Mouse (Mus musculus): ENCODE measurements around the gene Tbc1d22a. TPM values are rescaled to one million over a fixed set of nuclear protein-coding genes. Genes with fewer than 3 reads are reported as not detected.
"Not testable (repeated sequence)": the region's sequence is repeated elsewhere in the genome, so short reads cannot be mapped to it uniquely, and the experiment has no call there.

The Tbc1d22a gene
- polyA plus RNA-seq, 1 experiment = 30.9 TPM

DNA sequence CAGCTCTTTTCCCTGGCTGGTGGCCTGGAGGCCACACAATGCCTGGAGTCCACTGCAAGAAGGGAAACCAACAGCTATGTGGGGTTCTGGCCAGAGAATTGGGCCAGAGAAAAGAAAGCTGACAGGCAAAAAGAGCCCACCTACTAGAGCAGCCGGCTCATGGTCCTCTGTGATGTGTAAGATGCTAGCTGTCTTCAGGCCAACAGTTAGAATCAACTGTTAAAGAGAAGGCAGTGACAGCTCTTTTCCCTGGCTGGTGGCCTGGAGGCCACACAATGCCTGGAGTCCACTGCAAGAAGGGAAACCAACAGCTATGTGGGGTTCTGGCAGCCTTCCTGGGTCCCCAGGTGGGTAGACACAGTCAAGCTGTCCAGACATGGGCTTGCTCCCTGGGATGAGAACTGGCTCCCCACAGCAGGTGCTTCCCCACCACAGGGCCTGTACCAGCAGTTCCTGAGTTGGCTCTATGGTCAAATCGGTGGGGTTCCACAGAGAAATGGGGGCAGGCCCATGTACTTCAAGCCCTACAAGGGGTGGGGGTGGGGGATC lies 36.5 kb upstream of the Tbc1d22a start:
- 81% methylated on average over 2 of the region's 2 CpGs for WGBS

DNA sequence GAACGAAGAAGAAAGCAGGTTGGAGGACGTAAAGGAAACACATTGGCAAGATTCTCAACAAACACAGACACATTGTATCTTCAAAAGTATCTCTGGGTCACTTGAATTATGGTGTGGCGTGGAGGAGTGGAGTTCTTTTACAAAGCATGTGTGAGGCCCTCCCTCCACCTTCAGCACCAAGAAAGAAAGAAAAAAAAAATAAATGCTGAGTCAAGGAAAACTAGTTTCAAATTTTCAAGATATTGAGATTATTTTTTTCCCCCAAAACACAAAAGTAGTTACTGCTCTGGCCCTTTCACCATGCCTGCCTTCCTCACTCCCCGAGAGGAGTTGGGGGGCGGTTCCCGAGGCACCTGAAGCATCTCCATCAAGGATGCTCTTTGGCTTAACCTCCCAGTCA lies 35.7 kb upstream of the Tbc1d22a start:
- DNase-seq (ENCODE audit: low read depth, low spot score) = no peak
- 90% methylated on average over 6 of the region's 6 CpGs for WGBS

More for the DNA sequence above, 36.5 kb upstream of the Tbc1d22a start:
- not testable (repeated sequence) for DNase-seq (ENCODE audit: low read depth, low spot score)

GRCm38 (mm10) chr15:86180427-86180826 lies 33.8 kb upstream of the Tbc1d22a start:
- 17% methylated on average over 4 of the region's 4 CpGs for WGBS
- DNase-seq (ENCODE audit: low read depth, low spot score) = no peak

DNA sequence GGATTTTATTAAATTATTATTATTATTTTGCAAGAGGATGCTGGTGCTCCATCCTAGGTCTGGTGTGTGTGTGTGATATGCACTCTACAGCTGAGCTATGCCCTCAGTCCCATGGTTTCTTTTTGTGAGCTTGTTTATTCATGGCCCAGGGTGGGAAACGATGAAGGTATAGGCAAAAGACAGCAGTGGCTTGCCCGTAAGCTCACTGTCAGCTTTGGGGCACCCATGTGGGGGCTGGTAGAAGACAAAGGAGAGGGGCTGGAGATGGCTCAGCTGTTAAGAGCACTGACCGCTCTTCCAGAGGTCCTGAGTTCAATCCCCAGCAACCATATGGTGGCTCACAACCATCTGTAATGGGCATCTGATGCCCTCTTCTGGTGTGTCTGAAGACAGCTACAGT lies 32.9 kb upstream of the Tbc1d22a start:
- DNase-seq (ENCODE audit: low read depth, low spot score) = not testable (repeated sequence)
- WGBS = 87% methylated on average over 3 of the region's 3 CpGs

GRCm38 (mm10) chr15:86181941-86182439 lies 32.3 kb upstream of the Tbc1d22a start:
- 6% methylated on average over 11 of the region's 11 CpGs for WGBS
- DNase-seq (ENCODE audit: low read depth, low spot score) = no peak

- DNase-seq (ENCODE audit: low read depth, low spot score) = no peak
- 14% methylated on average over 13 of the region's 13 CpGs for WGBS
Observed at GRCm38 (mm10) chr15:86182646-86183045, 31.6 kb upstream of the Tbc1d22a start.

GRCm38 (mm10) chr15:86183484-86183883 lies 30.8 kb upstream of the Tbc1d22a start:
- WGBS = 92% methylated on average over 8 of the region's 8 CpGs
- no peak for DNase-seq (ENCODE audit: low read depth, low spot score)

DNA sequence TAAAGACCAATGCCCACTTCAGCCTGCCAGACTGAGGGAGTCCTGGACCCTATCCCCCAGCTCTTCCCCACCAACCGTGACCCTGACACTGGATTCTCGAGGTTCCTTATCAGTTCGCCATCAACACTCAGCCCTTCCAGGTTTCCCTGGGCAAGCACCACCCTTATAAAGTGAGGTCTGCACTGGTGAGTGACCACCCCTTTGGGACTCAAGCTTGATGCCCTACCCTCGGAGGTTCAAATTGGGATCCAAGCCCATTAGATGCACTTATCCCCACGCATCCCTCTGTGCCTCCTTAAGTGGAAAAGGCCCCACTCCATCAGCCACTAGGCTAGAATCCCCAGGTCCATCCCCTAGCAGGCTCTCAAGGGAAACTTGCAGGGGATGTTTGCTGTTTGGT lies 30.2 kb upstream of the Tbc1d22a start:
- no peak for DNase-seq (ENCODE audit: low read depth, low spot score)
- WGBS = 56% methylated on average over 5 of the region's 5 CpGs

DNA sequence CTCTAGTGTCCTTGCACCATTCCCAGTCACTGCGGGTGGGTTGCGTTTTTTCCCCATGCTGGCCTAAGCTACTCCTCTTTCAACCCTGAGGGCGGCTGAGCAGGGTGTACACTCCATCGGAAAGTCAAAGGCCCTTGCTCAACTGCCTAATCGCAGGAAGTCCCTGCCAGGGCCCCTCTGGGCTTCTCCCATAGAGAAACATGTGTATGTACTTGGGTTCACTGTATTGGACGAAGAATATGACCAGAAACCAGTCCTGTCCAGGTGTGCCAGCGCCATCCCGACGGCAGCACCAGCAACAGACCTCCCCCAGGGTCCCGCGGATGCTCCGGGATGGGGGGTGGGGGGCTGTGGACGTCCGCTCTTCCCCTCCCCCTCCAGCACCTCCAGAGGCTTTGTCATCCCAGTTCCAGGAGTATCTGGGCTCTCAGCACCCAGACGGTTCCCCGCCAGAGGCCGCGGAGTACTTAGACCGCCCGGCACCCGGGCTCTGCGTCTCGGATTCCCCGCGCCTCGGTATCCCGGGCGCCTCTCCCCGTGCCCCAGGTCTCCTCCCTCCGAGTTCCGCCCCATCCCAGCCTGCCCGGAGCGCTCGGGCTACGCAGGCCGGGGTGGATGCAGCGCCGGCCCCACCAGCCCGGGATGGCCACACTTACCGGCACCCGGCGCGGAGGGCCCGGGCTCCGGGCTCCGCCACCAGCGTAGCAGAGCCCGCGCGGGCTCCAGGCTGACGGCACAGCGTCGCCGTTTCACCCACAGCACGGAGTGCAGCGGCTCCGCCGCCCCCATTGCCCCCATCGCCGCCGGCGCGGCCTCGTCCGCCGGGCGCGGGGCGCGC lies 29.2 kb upstream of the Tbc1d22a start:
- no peak for DNase-seq (ENCODE audit: low read depth, low spot score)
- WGBS = under 1% methylated on average over 70 of the region's 70 CpGs

GRCm38 (mm10) chr15:86185689-86186569 lies 28.3 kb upstream of the Tbc1d22a start, which contains the start of gene Cerk:
Cerk (minus strand) TSS chr15:86186141.
- WGBS = 4% methylated on average over 42 of the region's 43 CpGs
- DNase-seq (ENCODE audit: low read depth, low spot score) = no peak

DNA sequence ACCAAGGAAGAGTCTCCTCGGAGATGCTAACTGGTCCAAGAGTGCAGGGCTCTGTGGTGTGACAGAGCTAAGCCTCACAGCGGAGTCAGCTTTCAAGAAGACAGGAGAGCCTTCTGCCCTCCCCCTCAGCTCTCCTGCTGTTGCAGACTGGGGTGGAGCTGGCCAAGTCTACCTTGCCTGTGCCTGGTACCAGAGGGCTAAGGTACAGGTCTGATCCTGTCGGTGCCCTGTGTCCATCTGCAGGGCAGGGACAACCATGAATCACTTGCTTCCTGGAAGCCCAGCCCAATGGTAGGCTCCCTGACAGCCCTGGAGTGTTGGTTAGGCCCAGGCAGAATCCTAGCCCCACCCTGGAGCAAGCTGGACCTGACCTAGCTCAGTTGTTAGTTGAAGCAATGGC lies 27.6 kb upstream of the Tbc1d22a start:
- 40% methylated on average over 3 of the region's 3 CpGs for WGBS
- DNase-seq (ENCODE audit: low read depth, low spot score) = no peak

- WGBS = 88% methylated on average over 5 of the region's 5 CpGs
Observed at GRCm38 (mm10) chr15:86188186-86188585, 26.1 kb upstream of the Tbc1d22a start.

GRCm38 (mm10) chr15:86188746-86189470 lies 25.4 kb upstream of the Tbc1d22a start:
- WGBS = 14% methylated on average over 10 of the region's 10 CpGs
- peak; percentile 94 for DNase-seq (ENCODE audit: low read depth, low spot score)

More at GRCm38 (mm10) chr15:86188186-86188585, 26.1 kb upstream of the Tbc1d22a start:
- DNase-seq (ENCODE audit: low read depth, low spot score) = no peak

- no peak for DNase-seq (ENCODE audit: low read depth, low spot score)
- WGBS = 81% methylated on average over 3 of the region's 3 CpGs
Observed at GRCm38 (mm10) chr15:86190387-86190786, 23.9 kb upstream of the Tbc1d22a start.

DNA sequence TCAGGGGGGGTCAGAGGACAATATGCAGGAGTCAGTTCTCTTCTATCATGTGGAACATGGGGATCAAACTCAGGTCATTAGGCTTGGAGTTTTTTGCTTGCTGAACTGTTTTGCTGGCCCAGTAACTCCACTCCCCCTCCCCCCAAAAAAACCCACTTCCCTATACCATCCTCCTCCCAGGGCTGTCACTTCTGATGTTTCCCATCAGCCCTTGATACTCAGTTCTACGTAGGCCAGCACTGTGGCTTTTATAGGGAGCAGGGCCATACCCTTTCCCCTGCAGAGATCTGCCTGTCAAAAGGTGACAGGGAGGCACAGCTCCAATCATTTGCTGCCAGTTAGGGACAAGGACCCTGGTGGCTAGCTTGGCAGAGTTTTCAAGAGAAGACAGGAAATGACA lies 22.8 kb upstream of the Tbc1d22a start:
- 78% methylated on average over 1 of the region's 1 CpGs for WGBS
- DNase-seq (ENCODE audit: low read depth, low spot score) = no peak

GRCm38 (mm10) chr15:86191933-86192332 lies 22.3 kb upstream of the Tbc1d22a start:
- no peak for DNase-seq (ENCODE audit: low read depth, low spot score)
- WGBS = 71% methylated on average over 3 of the region's 3 CpGs

- 80% methylated on average over 55 of the region's 55 CpGs for WGBS
- DNase-seq (ENCODE audit: low read depth, low spot score) = not testable (repeated sequence)
Observed at GRCm38 (mm10) chr15:86194676-86195453, 19.4 kb upstream of the Tbc1d22a start.

- 87% methylated on average over 5 of the region's 5 CpGs for WGBS
- DNase-seq (ENCODE audit: low read depth, low spot score) = no peak
Observed at GRCm38 (mm10) chr15:86199052-86199451, 15.2 kb upstream of the Tbc1d22a start.

- 74% methylated on average over 4 of the region's 4 CpGs for WGBS
Observed at GRCm38 (mm10) chr15:86199482-86199881, 14.8 kb upstream of the Tbc1d22a start.

More at GRCm38 (mm10) chr15:86199482-86199881, 14.8 kb upstream of the Tbc1d22a start:
- DNase-seq (ENCODE audit: low read depth, low spot score) = no peak

All from large intestine, adult 2 months (tissue).